Mouse (Mus musculus) MEL (cell line): Measurements from ENCODE around the gene Hcn2.

Experiments
- CHD2 ChIP-seq: IDR thresholded peaks from 2 replicates; pipeline ENCODE4 v1.6.1; 2011; ENCODE audit warnings: low read length, improper control_type of control experiment
- CTCF ChIP-seq, 3 experiments: IDR thresholded peaks in 2 of 3; conservative IDR thresholded peaks in 1 of 3; 2 replicates each; pipeline ENCODE4 v1.5.1; 2011 to 2012; ENCODE audit warnings: low read length in 3 of 3, low read depth in 2 of 3, mild to moderate bottlenecking in 2 of 3, improper control_type of control experiment in 1 of 3, inconsistent platforms in 1 of 3, mixed read lengths in 1 of 3, moderate library complexity in 1 of 3; ENCODE audit not compliant: control insufficient read depth in 1 of 3, insufficient read depth in 1 of 3, poor library complexity in 1 of 3, severe bottlenecking in 1 of 3
- MAX ChIP-seq: IDR thresholded peaks from 2 replicates; pipeline ENCODE4 v1.6.1; 2011; ENCODE audit warnings: low read length, improper control_type of control experiment
- MAZ ChIP-seq: IDR thresholded peaks from 2 replicates; pipeline ENCODE4 v1.6.1; 2012; ENCODE audit warnings: low read depth, mild to moderate bottlenecking, inconsistent platforms, low read length, improper control_type of control experiment
- POLR2A ChIP-seq, 2 experiments: IDR thresholded peaks; 2 replicates each; pipeline ENCODE4 v1.6.1; 2011 to 2012; ENCODE audit warnings: low read length in 2 of 2, mild to moderate bottlenecking in 2 of 2, control low read depth in 1 of 2, improper control_type of control experiment in 1 of 2, low read depth in 1 of 2, moderate library complexity in 1 of 2; ENCODE audit not compliant: control insufficient read depth in 1 of 2, insufficient read depth in 1 of 2, poor library complexity in 1 of 2

DNA sequence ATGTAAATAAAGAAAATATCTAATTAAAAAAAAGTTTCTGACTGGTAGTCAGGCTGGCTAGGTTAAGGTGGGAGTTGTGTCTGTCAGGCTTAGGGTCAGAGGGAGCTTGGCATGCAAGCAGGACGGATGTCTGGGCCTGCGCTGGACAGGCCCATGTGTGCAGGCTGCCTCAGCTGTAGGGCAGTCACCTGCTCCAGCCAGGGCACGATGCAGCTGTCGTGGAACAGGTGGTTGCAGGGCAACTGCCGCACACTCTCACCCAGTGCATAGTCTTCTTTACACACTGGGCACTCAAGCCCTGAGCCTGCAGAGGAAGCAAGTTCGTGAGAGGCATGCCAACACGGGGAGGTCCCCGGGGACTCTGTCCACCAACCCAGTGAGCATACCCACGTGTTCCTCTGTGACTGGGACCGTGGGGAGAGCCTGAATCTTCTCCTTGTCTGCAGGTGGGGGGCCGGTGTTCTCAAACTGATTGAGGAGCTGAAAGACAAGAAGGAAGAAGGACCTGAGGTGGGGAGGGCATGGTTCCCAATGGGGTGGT lies 44.2 kb downstream of the Hcn2 start:
- TF ChIP-seq CHD2 (no peak), MAX (no peak), POLR2A (IDR thresholded peaks at IDR 0.05; ENCODE audit: control insufficient read depth in 1 of 2, insufficient read depth in 1 of 2, low read depth in 1 of 2, low read length in 2 of 2, poor library complexity in 1 of 2) (no peak), MAZ (no peak), CTCF (IDR thresholded peaks at IDR 0.05 in 2 of 3, conservative IDR thresholded peaks at IDR 0.05 in 1 of 3; ENCODE audit: control insufficient read depth in 1 of 3, insufficient read depth in 1 of 3, low read depth in 2 of 3, low read length in 3 of 3, poor library complexity in 1 of 3, severe bottlenecking in 1 of 3) (no peak)
